Mouse (Mus musculus) heart, postnatal 14 days (tissue): Measurements from ENCODE around the gene Calu. TPM values are rescaled to one million over a fixed set of nuclear protein-coding genes. Genes with fewer than 3 reads are reported as not detected.

Experiments used
- DNase-seq, 2 experiments: peaks; one replicate each; pipeline ENCODE4 v3.0.0; 2021 to 2022
- intact Hi-C: fragments of 180-260 bp; cut with DNase I; formaldehyde crosslinking; loops from one replicate; pipeline ENCODE4 v1.15.1; 2025
- microRNA-seq, 2 experiments: library from miRNA; unstranded; fragments of <30 nt; microRNA quantifications; one replicate each; pipeline ENCODE4 v1.2.0; 2021 to 2022
- total RNA-seq, 2 experiments: library from RNA; stranded (reverse); gene quantifications; 2 replicates each; pipeline ENCODE4 v1.2.3; 2021

Gene Calu
- total RNA-seq, 2 experiments from 2014 or later = 262 TPM

DNA sequence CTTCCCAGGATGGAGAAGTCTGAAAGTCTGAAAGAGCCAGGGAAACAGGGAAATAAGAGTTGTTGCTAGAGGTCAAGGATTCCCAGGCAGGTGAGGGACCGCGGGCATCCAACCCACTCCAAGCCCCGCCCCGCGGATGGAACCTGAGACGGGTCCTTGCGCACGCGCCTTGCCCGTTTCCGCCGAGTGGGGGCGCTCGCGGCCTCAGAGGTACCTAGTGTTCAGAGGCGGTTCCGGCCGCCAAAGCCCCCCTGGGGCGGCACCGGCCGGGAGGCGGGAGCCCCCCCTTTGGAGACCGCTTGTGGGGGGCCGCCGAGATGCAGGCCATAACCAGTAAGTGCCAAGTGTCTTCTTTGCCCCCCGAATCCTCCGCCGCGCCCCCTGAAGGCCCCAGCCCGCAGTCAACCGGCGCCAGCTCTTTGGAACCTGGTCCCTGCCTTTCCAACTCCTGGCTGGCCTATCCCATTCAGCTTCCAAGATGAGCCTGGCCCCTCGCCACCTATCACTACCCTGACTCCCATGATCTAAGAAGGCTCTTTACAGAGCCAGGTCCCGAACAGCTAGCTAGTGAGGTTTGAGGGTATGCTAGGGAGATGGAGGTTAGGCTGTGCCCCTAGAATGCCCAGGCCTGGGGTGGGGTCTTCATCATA, 54.9 kb downstream of the Calu start:
- intact Hi-C loops = no loop called here

GRCm38 (mm10) chr6:29406412-29406811, 58.5 kb downstream of the Calu start:
- intact Hi-C loops = no loop called here
- no peak for DNase-seq

More for the DNA sequence above, 54.9 kb downstream of the Calu start:
- peak; percentile 16 to 36 for DNase-seq

- DNase-seq = no peak
- intact Hi-C loops = no loop called here
These were observed 67.6 kb downstream of the Calu start for GRCm38 (mm10) chr6:29415446-29415845.

GRCm38 (mm10) chr6:29420596-29420995, 72.7 kb downstream of the Calu start:
- intact Hi-C loops = no loop called here

GRCm38 (mm10) chr6:29425118-29425517, 77.2 kb downstream of the Calu start:
- intact Hi-C loops = no loop called here
- DNase-seq = no peak

More at GRCm38 (mm10) chr6:29420596-29420995, 72.7 kb downstream of the Calu start:
- no peak for DNase-seq

- no peak for DNase-seq
- intact Hi-C loops = no loop called here
These were observed 78.5 kb downstream of the Calu start for GRCm38 (mm10) chr6:29426331-29426730.

Small RNA genes lying within 50 kb of the gene (microRNA-seq; reads per million reads assigned to microRNA genes)
- gene Gm26220 (0.27 to 0.48 reads per million in 2 experiments), gene Gm44354 (0 to 0.12 reads per million in 2 experiments)

Other genes with a start within 250 kb of the Calu start
- gene Rbm28, start 183.1 kb upstream of the Calu start, total RNA-seq = 10 to 100 TPM; 19.5 to 21.0 TPM
- 1 to 10 TPM; 4.2 to 4.7 TPM for gene Prrt4, start 168.5 kb upstream of the Calu start, total RNA-seq
- 10 to 100 TPM; 25.2 to 27.0 TPM for gene Impdh1, start 131.7 kb upstream of the Calu start, total RNA-seq
- gene Hilpda, start 75.6 kb upstream of the Calu start, total RNA-seq = 1 to 10 TPM; 4.6 to 5.3 TPM
- not detected for gene Fam71f2, start 68.5 kb upstream of the Calu start, total RNA-seq
- gene Fam71f1, start 28.9 kb upstream of the Calu start, total RNA-seq = not detected
- not detected for gene Opn1sw, start 40.4 kb downstream of the Calu start, total RNA-seq
- 1 to 10 TPM; 3.6 TPM for gene Ccdc136, start 48.2 kb downstream of the Calu start, total RNA-seq
- gene Flnc, start 85.2 kb downstream of the Calu start, total RNA-seq = 100 to 1,000 TPM; 146 to 175 TPM
- 100 to 1,000 TPM; 108 to 110 TPM for gene Atp6v1f, start 119.6 kb downstream of the Calu start, total RNA-seq
- gene Atp6v1fnb, start 123.4 kb downstream of the Calu start, total RNA-seq = not detected
- 10 to 100 TPM; 11.9 to 12.3 TPM for gene Kcp, start 159.9 kb downstream of the Calu start, total RNA-seq
- gene Irf5, start 178.6 kb downstream of the Calu start, total RNA-seq = 1 to 10 TPM; 3.0 to 3.2 TPM